Mouse (Mus musculus) cerebellum, adult 2 months (tissue): ENCODE measurements around the gene Cacna2d3. TPM values are rescaled to one million over a fixed set of nuclear protein-coding genes. Genes with fewer than 3 reads are reported as not detected.

Source experiments
- DNase-seq, 2 experiments: peaks; one replicate each; pipeline ENCODE4 v3.0.0; 2021
- H3K27ac ChIP-seq: fragments of 200-500 bp; 2 replicates; pipeline ENCODE4 v1.5.1; 2012; ENCODE audit warnings: low read length, control low read depth, inconsistent platforms; ENCODE audit not compliant: insufficient read depth
- H3K27me3 ChIP-seq: fragments of 200-500 bp; 2 replicates; pipeline ENCODE4 v1.6.1; 2012; ENCODE audit warnings: inconsistent platforms, mild to moderate bottlenecking, low read length, moderate library complexity; ENCODE audit not compliant: control insufficient read depth, insufficient read depth
- H3K4me1 ChIP-seq: fragments of 200-500 bp; 2 replicates; pipeline ENCODE4 v1.6.1; 2011; ENCODE audit warnings: low read length; ENCODE audit not compliant: control insufficient read depth, insufficient read depth
- H3K4me3 ChIP-seq: fragments of 200-500 bp; replicated peaks from 2 replicates; pipeline ENCODE3; 2011; ENCODE audit warnings: mild to moderate bottlenecking, low read depth, low read length, control low read depth; ENCODE audit not compliant: insufficient read depth
- CTCF ChIP-seq: fragments of 200-500 bp; IDR thresholded peaks from 2 replicates; pipeline ENCODE4 v1.5.1; 2011; ENCODE audit warnings: low read depth, mild to moderate bottlenecking, control low read depth, low read length, moderate library complexity, borderline replicate concordance; ENCODE audit not compliant: insufficient read depth
- POLR2A ChIP-seq: fragments of 200-500 bp; IDR thresholded peaks from 2 replicates; pipeline ENCODE4 v1.6.1; 2011; ENCODE audit warnings: low read length, control low read depth, borderline replicate concordance; ENCODE audit not compliant: insufficient read depth
- WGBS: fragments of 180-500 bp; shearing (Covaris S2); methylation state at CpG from one replicate; pipeline ENCODE4 v1.1.7; 2018; 5-methylcytosine and 5-hydroxymethylcytosine counted together
- polyA plus RNA-seq: library from polyadenylated mRNA; depleted of rRNA; stranded (reverse); fragments of >200 nt; gene quantifications from 2 replicates; pipeline ENCODE4 v1.2.3, GENCODE M21; 2012; rRNA removed

Cacna2d3 gene
- polyA plus RNA-seq, result 40.2 and 40.3 TPM in 2 replicates

- H3K4me3 ChIP-seq, result peak within 1 kb of the TSS; percentile 75
- DNase-seq, result peak; percentile 57 to 63
- WGBS, result under 1% methylated on average over 68 of the region's 109 CpGs
- peak within 1 kb of the TSS; percentile 40; the same call in 1 of the 2 replicates for H3K27ac ChIP-seq
- H3K4me1 ChIP-seq, result peaks cover 6% of the 10 kb centered on the region; the same call in 1 of the 2 replicates
- TF ChIP-seq CTCF (no peak), POLR2A (no peak)
- no peaks in the 10 kb centered on the region for H3K27me3 ChIP-seq
Observed at GRCm38 (mm10) chr14:29721488-29722385, at the start of gene Cacna2d3. TSS of gene Cacna2d3 (minus strand) at chr14:29721864.

DNA sequence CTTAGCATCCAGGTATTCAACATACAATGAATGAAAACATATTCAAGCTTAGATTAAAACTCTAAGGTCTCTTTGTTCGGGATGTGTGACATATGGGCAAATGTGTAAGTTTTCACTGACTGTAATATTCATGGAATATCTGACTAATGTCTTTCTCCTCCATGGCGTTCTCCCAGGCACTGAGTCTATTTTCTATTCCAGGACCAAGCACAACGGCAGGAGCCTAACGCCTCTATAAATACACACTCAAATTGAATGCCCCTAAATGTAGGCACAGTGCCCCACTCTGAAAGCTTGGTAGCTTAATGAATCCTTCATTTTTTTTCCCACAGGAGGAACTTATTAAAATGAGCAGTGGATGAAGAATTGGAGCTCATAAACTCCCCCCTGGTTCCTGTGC lies 47.8 kb upstream of the Cacna2d3 start:
- no peak for TF ChIP-seq CTCF
- TF ChIP-seq POLR2A, result no peak
- H3K4me1 ChIP-seq, result no peaks in the 10 kb centered on the region
- no peaks in the 10 kb centered on the region for H3K27me3 ChIP-seq
- no peak for DNase-seq
- H3K4me3 ChIP-seq, result no peak overlapping the region
- 63% methylated on average over 4 of the region's 4 CpGs for WGBS
- no peak overlapping the region for H3K27ac ChIP-seq

DNA sequence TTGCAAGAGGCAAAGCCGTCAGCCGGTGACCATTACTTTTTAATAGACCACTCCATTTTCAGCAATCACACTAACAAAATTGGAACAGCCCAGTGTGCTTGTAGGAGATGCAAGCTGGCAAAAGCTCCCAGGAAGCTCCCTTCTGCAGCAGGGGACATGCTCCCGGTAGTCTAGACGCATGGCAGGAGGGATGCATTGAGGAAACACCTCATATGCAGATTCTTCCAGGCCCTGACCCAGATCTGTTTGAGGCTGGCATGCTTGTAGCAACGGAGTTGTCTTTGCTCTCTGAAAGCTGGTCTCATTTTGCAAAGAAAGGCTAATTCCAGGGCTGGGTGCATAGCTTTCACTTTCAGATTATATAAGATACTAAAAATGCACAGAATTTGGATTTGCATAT lies 31.2 kb upstream of the Cacna2d3 start:
- TF ChIP-seq POLR2A (no peak), CTCF (no peak)
- WGBS, result 79% methylated on average over 5 of the region's 5 CpGs
- Histone ChIP-seq H3K4me3 (no peak overlapping the region), H3K27me3 (no peaks in the 10 kb centered on the region), H3K27ac (no peak overlapping the region), H3K4me1 (no peaks in the 10 kb centered on the region)
- DNase-seq, result no peak

GRCm38 (mm10) chr14:29738751-29739150 lies 17.1 kb upstream of the Cacna2d3 start:
- Histone ChIP-seq H3K27ac (no peak overlapping the region), H3K27me3 (no peaks in the 10 kb centered on the region), H3K4me1 (no peaks in the 10 kb centered on the region), H3K4me3 (no peak overlapping the region)
- no peak for TF ChIP-seq POLR2A
- no peak for DNase-seq
- 74% methylated on average over 2 of the region's 2 CpGs for WGBS

- H3K27me3 ChIP-seq, result no peaks in the 10 kb centered on the region
- WGBS, result 96% methylated on average over 4 of the region's 4 CpGs
Observed at GRCm38 (mm10) chr14:29730256-29730655, 8.6 kb upstream of the Cacna2d3 start.

DNA sequence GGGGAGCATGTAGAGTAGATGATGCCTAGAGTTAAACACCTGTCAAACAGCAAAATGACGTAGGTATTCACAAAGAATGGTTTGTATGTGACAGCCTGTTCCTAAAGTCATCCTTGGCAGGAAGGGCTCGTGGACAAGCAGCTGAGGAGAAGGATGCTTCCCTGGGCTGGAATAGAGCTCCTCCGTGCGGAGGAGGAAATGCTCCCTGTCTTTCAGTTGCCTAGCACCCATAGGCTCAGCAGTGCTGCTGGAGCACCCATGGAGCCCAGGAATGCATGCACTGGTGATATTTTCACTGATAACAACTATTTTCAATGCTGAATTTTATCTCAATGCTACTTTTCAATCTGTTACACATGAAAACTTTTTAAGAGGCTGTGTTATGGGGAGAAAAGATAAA lies 7.3 kb upstream of the Cacna2d3 start:
- no peak for DNase-seq
- H3K27me3 ChIP-seq, result no peaks in the 10 kb centered on the region
- WGBS, result 88% methylated on average over 4 of the region's 4 CpGs
- TF ChIP-seq CTCF (no peak), POLR2A (no peak)
- H3K4me1 ChIP-seq, result no peaks in the 10 kb centered on the region
- no peak overlapping the region for H3K27ac ChIP-seq
- no peak overlapping the region for H3K4me3 ChIP-seq

More at GRCm38 (mm10) chr14:29730256-29730655, 8.6 kb upstream of the Cacna2d3 start:
- TF ChIP-seq POLR2A (no peak), CTCF (no peak)
- DNase-seq, result no peak
- Histone ChIP-seq H3K27ac (no peak overlapping the region), H3K4me1 (no peaks in the 10 kb centered on the region), H3K4me3 (no peak overlapping the region)

DNA sequence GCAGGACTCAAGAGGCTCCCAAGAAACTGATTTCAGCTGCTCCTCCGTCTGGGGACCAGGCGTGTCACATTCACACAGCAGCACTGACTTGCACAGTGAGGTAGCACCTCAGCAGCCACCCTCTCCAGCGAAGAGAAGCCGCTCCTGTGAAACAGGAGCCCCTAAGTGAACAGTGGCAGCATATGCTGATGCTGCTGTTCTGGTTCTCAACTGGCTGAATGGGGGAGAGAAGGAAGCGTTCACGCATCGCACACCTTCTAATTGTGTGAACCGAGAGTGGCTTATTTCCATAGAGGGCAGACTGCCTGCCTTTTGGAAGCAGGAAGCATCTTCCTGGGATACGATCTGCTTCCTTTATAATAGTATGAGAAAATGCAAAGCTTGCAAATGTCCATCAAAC lies 5.9 kb upstream of the Cacna2d3 start:
- no peaks in the 10 kb centered on the region for H3K27me3 ChIP-seq
- H3K4me1 ChIP-seq, result 0 out of 2 replicates have a peak, but pooled peaks cover 2% of the 10 kb centered on the region
- no peak for DNase-seq
- WGBS, result 72% methylated on average over 9 of the region's 9 CpGs
- H3K27ac ChIP-seq, result no peak overlapping the region
- H3K4me3 ChIP-seq, result no peak overlapping the region
- TF ChIP-seq CTCF (no peak), POLR2A (no peak)

- TF ChIP-seq POLR2A (no peak), CTCF (no peak)
- Histone ChIP-seq H3K27ac (no peak overlapping the region), H3K4me1 (peaks cover 6% of the 10 kb centered on the region; the same call in 1 of the 2 replicates), H3K4me3 (peak overlapping the region; percentile 75), H3K27me3 (no peaks in the 10 kb centered on the region)
- WGBS, result 5% methylated on average over 10 of the region's 10 CpGs
- DNase-seq, result peak in 1 of 2 experiments; percentile 41
Observed at GRCm38 (mm10) chr14:29723267-29723666, 1.6 kb upstream of the Cacna2d3 start.
